Mouse (Mus musculus) embryo, embryonic 11 days (tissue): ENCODE measurements around the gene Slc34a1.

Source experiments
- DNase-seq: peaks from one replicate; pipeline ENCODE4 v3.0.0-alpha.2; 2015

The Slc34a1 gene

GRCm38 (mm10) chr13:55398088-55398487 is at the start of gene Slc34a1:
Gene Slc34a1 (plus strand): TSS chr13:55398187.
- DNase-seq = no peak

GRCm38 (mm10) chr13:55361145-55361544 is 36.8 kb upstream of the Slc34a1 start:
- no peak for DNase-seq

GRCm38 (mm10) chr13:55361974-55362452 is 36.0 kb upstream of the Slc34a1 start:
- no peak for DNase-seq

GRCm38 (mm10) chr13:55362453-55363060 is 35.4 kb upstream of the Slc34a1 start, which contains the start of gene Lman2:
Gene Lman2 (minus strand): TSS chr13:55362783.
- peak; percentile 99 for DNase-seq

- DNase-seq = no peak
These were observed 29.6 kb upstream of the Slc34a1 start for GRCm38 (mm10) chr13:55368401-55368800.

GRCm38 (mm10) chr13:55369531-55370114 is 28.4 kb upstream of the Slc34a1 start, which contains the start of gene Rgs14:
Gene Rgs14 (plus strand): TSS chr13:55369732.
- no peak for DNase-seq

GRCm38 (mm10) chr13:55370234-55370633 is 27.8 kb upstream of the Slc34a1 start:
- DNase-seq = no peak

- DNase-seq = no peak
These were observed 26.8 kb upstream of the Slc34a1 start for GRCm38 (mm10) chr13:55371007-55371681.

GRCm38 (mm10) chr13:55371740-55372139 is 26.2 kb upstream of the Slc34a1 start:
- no peak for DNase-seq

- no peak for DNase-seq
These were observed 23.6 kb upstream of the Slc34a1 start for GRCm38 (mm10) chr13:55374206-55374924.

GRCm38 (mm10) chr13:55375877-55376276 is 22.1 kb upstream of the Slc34a1 start:
- no peak for DNase-seq

- peak; percentile 23 for DNase-seq
These were observed 18.9 kb upstream of the Slc34a1 start for GRCm38 (mm10) chr13:55378907-55379580.

GRCm38 (mm10) chr13:55381790-55382189 is 16.2 kb upstream of the Slc34a1 start:
- no peak for DNase-seq

GRCm38 (mm10) chr13:55390644-55391043 is 7.3 kb upstream of the Slc34a1 start:
- no peak for DNase-seq

- DNase-seq = no peak
These were observed 6.4 kb upstream of the Slc34a1 start for GRCm38 (mm10) chr13:55391626-55392029.

- DNase-seq = no peak
These were observed 5.1 kb upstream of the Slc34a1 start for GRCm38 (mm10) chr13:55392933-55393332.

- no peak for DNase-seq
These were observed 1.5 kb downstream of the Slc34a1 start for GRCm38 (mm10) chr13:55399300-55400038.

- no peak for DNase-seq
These were observed 2.0 kb downstream of the Slc34a1 start for GRCm38 (mm10) chr13:55400039-55400346.

- DNase-seq = no peak
These were observed 5.3 kb downstream of the Slc34a1 start for GRCm38 (mm10) chr13:55403266-55403665.

- DNase-seq = no peak
These were observed 6.2 kb downstream of the Slc34a1 start for GRCm38 (mm10) chr13:55403935-55404852.
